Mouse (Mus musculus) stomach, embryonic 14.5 days (tissue): ENCODE results near the gene Zfp316. TPM values are rescaled to one million over a fixed set of nuclear protein-coding genes. Genes with fewer than 3 reads are reported as not detected.
A peak's percentile ranks its signal among the peaks of the same experiment; 100 is the strongest.

Source experiments
- ATAC-seq: fragments of 200-750 bp; cut with Nextera tagmentation; 2 replicates; pipeline ENCODE4 v1.8.0; 2017; ENCODE audit warnings: low read depth, moderate TSS enrichment; ENCODE audit not compliant: insufficient number of reproducible peaks, insufficient read depth, low FRiP score
- H3K27ac ChIP-seq: fragments of 300-500 bp; sonication (generic); 2 replicates; pipeline ENCODE4 v1.5.1; 2014; ENCODE audit warnings: mild to moderate bottlenecking, low read length, moderate library complexity, mixed read lengths
- H3K27me3 ChIP-seq: fragments of 300-500 bp; sonication (generic); 2 replicates; pipeline ENCODE4 v1.6.1; 2014; ENCODE audit warnings: low read length, control low read depth, mixed read lengths; ENCODE audit not compliant: control insufficient read depth, insufficient read depth
- H3K36me3 ChIP-seq: fragments of 300-500 bp; sonication (generic); 2 replicates; pipeline ENCODE4 v1.6.1; 2014; ENCODE audit warnings: mild to moderate bottlenecking, control low read depth, low read length, moderate library complexity, mixed read lengths; ENCODE audit not compliant: control insufficient read depth, insufficient read depth
- H3K4me1 ChIP-seq: fragments of 300-500 bp; sonication (generic); 2 replicates; pipeline ENCODE4 v1.6.1; 2014; ENCODE audit warnings: low read length, control low read depth, mixed read lengths; ENCODE audit not compliant: control insufficient read depth, insufficient read depth
- H3K4me2 ChIP-seq: fragments of 300-500 bp; sonication (generic); replicated peaks from 2 replicates; pipeline ENCODE4 v1.6.1; 2014; ENCODE audit warnings: low read depth, low read length, control low read depth
- H3K4me3 ChIP-seq: fragments of 300-500 bp; sonication (generic); 2 replicates; pipeline ENCODE4 v1.5.1; 2014; ENCODE audit warnings: low read depth, low read length, control low read depth
- H3K9ac ChIP-seq: fragments of 300-500 bp; sonication (generic); replicated peaks from 2 replicates; pipeline ENCODE4 v1.6.1; 2014; ENCODE audit warnings: low read depth, mild to moderate bottlenecking, control low read depth, low read length, moderate library complexity, mixed read lengths
- H3K9me3 ChIP-seq: fragments of 300-500 bp; sonication (generic); 2 replicates; pipeline ENCODE4 v1.6.1; 2016; ENCODE audit warnings: low read depth, low read length, control low read depth; ENCODE audit not compliant: control insufficient read depth
- WGBS: fragments of 180-500 bp; shearing (Covaris S2); extraction: QIAGEN DNeasy Blood & Tissue Kit; methylation state at CpG from one replicate; pipeline ENCODE4 v1.1.7; 2014; 5-methylcytosine and 5-hydroxymethylcytosine counted together
- polyA plus RNA-seq: library from polyadenylated mRNA; unstranded; fragments of >200 nt; fragmentation: Nextera tagmentation; extraction: Ambion mirVana; gene quantifications from 2 replicates; pipeline ENCODE4 v1.2.1, GENCODE M21; 2014

Zfp316 gene
- polyA plus RNA-seq, 1 experiment from 2014 or later, result 1.5 TPM

- peak overlapping the region; percentile 90 for H3K4me2 ChIP-seq
- 2% methylated on average over 19 of the region's 19 CpGs for WGBS
- H3K9me3 ChIP-seq, result no peaks in the 10 kb centered on the region
- H3K36me3 ChIP-seq, result no peaks in the 10 kb centered on the region
- H3K4me3 ChIP-seq, result peak overlapping the region; percentile 49
- no peak for ATAC-seq
- H3K27me3 ChIP-seq, result peaks cover 27% of the 10 kb centered on the region
- peak overlapping the region; percentile 32 for H3K9ac ChIP-seq
- peaks cover 9% of the 10 kb centered on the region; the same call in 1 of the 2 replicates for H3K4me1 ChIP-seq
- no peak overlapping the region for H3K27ac ChIP-seq
These were observed 23.1 kb upstream of the Zfp316 start for GRCm38 (mm10) chr5:143292879-143293278.

- H3K27me3 ChIP-seq, result peaks cover 34% of the 10 kb centered on the region
- no peak overlapping the region for H3K27ac ChIP-seq
- no peak overlapping the region for H3K4me3 ChIP-seq
- no peaks in the 10 kb centered on the region for H3K9me3 ChIP-seq
- H3K4me1 ChIP-seq, result peaks cover 12% of the 10 kb centered on the region; the same call in 1 of the 2 replicates
- 77% methylated on average over 9 of the region's 9 CpGs for WGBS
- no peaks in the 10 kb centered on the region for H3K36me3 ChIP-seq
- no peak overlapping the region for H3K9ac ChIP-seq
- H3K4me2 ChIP-seq, result no peak overlapping the region
- ATAC-seq, result no peak
These were observed 19.5 kb upstream of the Zfp316 start for GRCm38 (mm10) chr5:143289299-143289698.

GRCm38 (mm10) chr5:143288378-143288911 is 18.6 kb upstream of the Zfp316 start:
- peak overlapping the region; percentile 26 for H3K4me3 ChIP-seq
- no peak overlapping the region for H3K27ac ChIP-seq
- peak overlapping the region; percentile 44 for H3K4me2 ChIP-seq
- WGBS, result 15% methylated on average over 9 of the region's 9 CpGs
- no peaks in the 10 kb centered on the region for H3K36me3 ChIP-seq
- no peak for ATAC-seq
- H3K9ac ChIP-seq, result 0 out of 2 replicates have a peak overlapping the region, but pooled peaks have one; percentile 3
- peaks cover 26% of the 10 kb centered on the region for H3K27me3 ChIP-seq
- peaks cover 10% of the 10 kb centered on the region; the same call in 1 of the 2 replicates for H3K4me1 ChIP-seq
- H3K9me3 ChIP-seq, result no peaks in the 10 kb centered on the region

- Histone ChIP-seq H3K4me2 (peak overlapping the region; percentile 44), H3K27me3 (peaks cover 26% of the 10 kb centered on the region), H3K9me3 (no peaks in the 10 kb centered on the region), H3K27ac (no peak overlapping the region), H3K4me3 (peak overlapping the region; percentile 26), H3K9ac (0 out of 2 replicates have a peak overlapping the region, but pooled peaks have one; percentile 3), H3K4me1 (0 out of 2 replicates have a peak, but pooled peaks cover 6% of the 10 kb centered on the region), H3K36me3 (no peaks in the 10 kb centered on the region)
- ATAC-seq, result no peak
- WGBS, result 2% methylated on average over 48 of the region's 48 CpGs
These were observed 18.0 kb upstream of the Zfp316 start for GRCm38 (mm10) chr5:143287774-143288328.

- 47% methylated on average over 6 of the region's 6 CpGs for WGBS
- Histone ChIP-seq H3K27me3 (peaks cover 24% of the 10 kb centered on the region), H3K36me3 (no peaks in the 10 kb centered on the region), H3K9me3 (no peaks in the 10 kb centered on the region), H3K27ac (no peak overlapping the region), H3K9ac (no peak overlapping the region), H3K4me1 (0 out of 2 replicates have a peak, but pooled peaks cover 6% of the 10 kb centered on the region), H3K4me3 (no peak overlapping the region), H3K4me2 (no peak overlapping the region)
- no peak for ATAC-seq
These were observed 14.9 kb upstream of the Zfp316 start for GRCm38 (mm10) chr5:143284762-143285161.

- no peak for ATAC-seq
- no peak overlapping the region for H3K9ac ChIP-seq
- H3K36me3 ChIP-seq, result no peaks in the 10 kb centered on the region
- H3K4me1 ChIP-seq, result no peaks in the 10 kb centered on the region
- no peak overlapping the region for H3K27ac ChIP-seq
- WGBS, result 36% methylated on average over 10 of the region's 10 CpGs
- no peak overlapping the region for H3K4me2 ChIP-seq
- no peaks in the 10 kb centered on the region for H3K9me3 ChIP-seq
- H3K27me3 ChIP-seq, result no peaks in the 10 kb centered on the region
- H3K4me3 ChIP-seq, result no peak overlapping the region
These were observed 9.4 kb upstream of the Zfp316 start for GRCm38 (mm10) chr5:143279247-143279646.

- Histone ChIP-seq H3K9me3 (no peaks in the 10 kb centered on the region), H3K4me2 (no peak overlapping the region), H3K27me3 (no peaks in the 10 kb centered on the region), H3K4me3 (no peak overlapping the region), H3K27ac (no peak overlapping the region), H3K9ac (no peak overlapping the region), H3K36me3 (no peaks in the 10 kb centered on the region), H3K4me1 (no peaks in the 10 kb centered on the region)
- ATAC-seq, result no peak
- WGBS, result 56% methylated on average over 5 of the region's 5 CpGs
These were observed 5.9 kb upstream of the Zfp316 start for GRCm38 (mm10) chr5:143275761-143276160.

- Histone ChIP-seq H3K9ac (no peak overlapping the region), H3K4me2 (no peak overlapping the region), H3K9me3 (no peaks in the 10 kb centered on the region), H3K36me3 (no peaks in the 10 kb centered on the region), H3K27me3 (no peaks in the 10 kb centered on the region), H3K27ac (no peak overlapping the region), H3K4me3 (no peak overlapping the region), H3K4me1 (0 out of 2 replicates have a peak, but pooled peaks cover 6% of the 10 kb centered on the region)
- no peak for ATAC-seq
- 89% methylated on average over 16 of the region's 16 CpGs for WGBS
These were observed 2.9 kb upstream of the Zfp316 start for GRCm38 (mm10) chr5:143272540-143273330.
